Mouse (Mus musculus) neural tube, embryonic 11.5 days (tissue): ENCODE data around the gene Gm5141. TPM values are rescaled to one million over a fixed set of nuclear protein-coding genes. Genes with fewer than 3 reads are reported as not detected.
"Not testable (repeated sequence)": the region's sequence is repeated elsewhere in the genome, so short reads cannot be mapped to it uniquely, and the experiment has no call there.

Source experiments
- ATAC-seq: fragments of 200-750 bp; cut with Nextera tagmentation; 2 replicates; pipeline ENCODE4 v1.8.0; 2017; ENCODE audit warnings: moderate number of reproducible peaks, mild to moderate bottlenecking, moderate TSS enrichment, moderate library complexity; ENCODE audit not compliant: insufficient read depth, low FRiP score, low TSS enrichment
- DNase-seq: peaks from one replicate; pipeline ENCODE4 v3.0.0-alpha.2; 2015; ENCODE audit warnings: low spot score
- H3K27ac ChIP-seq: fragments of 300-500 bp; sonication (generic); 2 replicates; pipeline ENCODE4 v1.5.1; 2014; ENCODE audit warnings: low read depth, mild to moderate bottlenecking, low read length
- H3K27me3 ChIP-seq: fragments of 300-500 bp; sonication (generic); 2 replicates; pipeline ENCODE4 v1.6.1; 2014; ENCODE audit warnings: mild to moderate bottlenecking, low read length, mixed read lengths; ENCODE audit not compliant: control insufficient read depth, insufficient read depth
- H3K36me3 ChIP-seq: fragments of 300-500 bp; sonication (generic); 2 replicates; pipeline ENCODE4 v1.6.1; 2014; ENCODE audit warnings: mild to moderate bottlenecking, low read length, moderate library complexity, mixed read lengths; ENCODE audit not compliant: control insufficient read depth, insufficient read depth
- H3K4me1 ChIP-seq: fragments of 300-500 bp; sonication (generic); 2 replicates; pipeline ENCODE4 v1.6.1; 2014; ENCODE audit warnings: low read length, mixed read lengths; ENCODE audit not compliant: control insufficient read depth, insufficient read depth
- H3K4me2 ChIP-seq: fragments of 300-500 bp; sonication (generic); 2 replicates; pipeline ENCODE4 v1.6.1; 2014; ENCODE audit warnings: low read depth, mild to moderate bottlenecking, moderate library complexity
- H3K4me3 ChIP-seq: fragments of 300-500 bp; sonication (generic); 2 replicates; pipeline ENCODE4 v1.5.1; 2014; ENCODE audit warnings: low read depth, low read length
- H3K9ac ChIP-seq: fragments of 300-500 bp; sonication (generic); 2 replicates; pipeline ENCODE4 v1.6.1; 2014; ENCODE audit warnings: mild to moderate bottlenecking, low read length
- H3K9me3 ChIP-seq: fragments of 300-500 bp; sonication (generic); 2 replicates; pipeline ENCODE4 v1.6.1; 2016; ENCODE audit warnings: low read length; ENCODE audit not compliant: control insufficient read depth
- WGBS: fragments of 180-500 bp; shearing (Covaris S2); extraction: QIAGEN DNeasy Blood & Tissue Kit; methylation state at CpG from one replicate; pipeline ENCODE4 v1.1.7; 2014; 5-methylcytosine and 5-hydroxymethylcytosine counted together
- polyA plus RNA-seq: library from polyadenylated mRNA; unstranded; fragments of >200 nt; fragmentation: Nextera tagmentation; extraction: Ambion mirVana; gene quantifications from 2 replicates; pipeline ENCODE4 v1.2.1, GENCODE M21; 2014

The Gm5141 gene
- polyA plus RNA-seq, result 11.0 and 12.0 TPM in 2 replicates

- not testable (repeated sequence) for H3K9me3 ChIP-seq, H3K27ac ChIP-seq, H3K4me1 ChIP-seq, H3K36me3 ChIP-seq, H3K27me3 ChIP-seq
- Histone ChIP-seq H3K4me2 (peak within 1 kb of the TSS; percentile 64), H3K4me3 (peak within 1 kb of the TSS; percentile 46), H3K9ac (peak within 1 kb of the TSS; percentile 61)
- ATAC-seq (peak; percentile 100), DNase-seq (peak; percentile 57)
- 8% methylated on average over 18 of the region's 23 CpGs for WGBS
Measured at GRCm38 (mm10) chr13:62785199-62786134, at the start of gene Gm5141. Gene Gm5141, minus strand, starts transcription at chr13:62785808.

- no peaks in the 10 kb centered on the region for H3K27me3 ChIP-seq
- H3K4me1 ChIP-seq, result no peaks in the 10 kb centered on the region
- no peak overlapping the region for H3K9ac ChIP-seq
- H3K36me3 ChIP-seq, result no peaks in the 10 kb centered on the region
- no peaks in the 10 kb centered on the region for H3K9me3 ChIP-seq
- no peak overlapping the region for H3K4me2 ChIP-seq
- ATAC-seq (no peak), DNase-seq (no peak)
- H3K4me3 ChIP-seq, result no peak overlapping the region
- no peak overlapping the region for H3K27ac ChIP-seq
- 42% methylated on average over 4 of the region's 4 CpGs for WGBS
Measured at GRCm38 (mm10) chr13:62833341-62833740, 47.7 kb upstream of the Gm5141 start.

GRCm38 (mm10) chr13:62832239-62832638 lies 46.6 kb upstream of the Gm5141 start:
- ATAC-seq (no peak), DNase-seq (no peak)
- Histone ChIP-seq H3K27ac (no peak overlapping the region), H3K27me3 (no peaks in the 10 kb centered on the region), H3K4me2 (no peak overlapping the region), H3K4me3 (no peak overlapping the region), H3K9ac (no peak overlapping the region), H3K36me3 (no peaks in the 10 kb centered on the region), H3K9me3 (no peaks in the 10 kb centered on the region), H3K4me1 (no peaks in the 10 kb centered on the region)
- 87% methylated on average over 2 of the region's 2 CpGs for WGBS

- not testable (repeated sequence) for DNase-seq
- 85% methylated on average over 3 of the region's 3 CpGs for WGBS
Measured at GRCm38 (mm10) chr13:62815705-62816104, 30.1 kb upstream of the Gm5141 start.

GRCm38 (mm10) chr13:62812713-62813112 lies 27.1 kb upstream of the Gm5141 start:
- peak overlapping the region; percentile 51 for H3K4me2 ChIP-seq
- no peaks in the 10 kb centered on the region for H3K36me3 ChIP-seq
- H3K4me1 ChIP-seq, result no peaks in the 10 kb centered on the region
- ATAC-seq (no peak), DNase-seq (peak; percentile 13)
- H3K27ac ChIP-seq, result no peak overlapping the region
- H3K27me3 ChIP-seq, result no peaks in the 10 kb centered on the region
- WGBS, result 11% methylated on average over 28 of the region's 32 CpGs
- H3K9me3 ChIP-seq, result no peaks in the 10 kb centered on the region
- no peak overlapping the region for H3K9ac ChIP-seq
- H3K4me3 ChIP-seq, result peak overlapping the region; percentile 31

More at GRCm38 (mm10) chr13:62815705-62816104, 30.1 kb upstream of the Gm5141 start:
- not testable (repeated sequence) for H3K27me3 ChIP-seq, H3K27ac ChIP-seq, H3K4me2 ChIP-seq, H3K9me3 ChIP-seq, H3K4me3 ChIP-seq, ATAC-seq, H3K4me1 ChIP-seq, H3K36me3 ChIP-seq, H3K9ac ChIP-seq

- H3K9ac ChIP-seq, H3K4me1 ChIP-seq, H3K36me3 ChIP-seq, H3K4me3 ChIP-seq, H3K4me2 ChIP-seq, H3K27me3 ChIP-seq, ATAC-seq, H3K9me3 ChIP-seq, DNase-seq, H3K27ac ChIP-seq: not testable (repeated sequence)
- WGBS, result 93% methylated on average over 6 of the region's 6 CpGs
Measured at GRCm38 (mm10) chr13:62807981-62808380, 22.4 kb upstream of the Gm5141 start.

GRCm38 (mm10) chr13:62786135-62786493 lies 506 bp upstream of the Gm5141 start:
- not testable (repeated sequence) for H3K4me1 ChIP-seq, H3K27ac ChIP-seq, H3K36me3 ChIP-seq, H3K27me3 ChIP-seq, DNase-seq, ATAC-seq, H3K9me3 ChIP-seq
- H3K9ac ChIP-seq, result peak overlapping the region; percentile 47
- H3K4me3 ChIP-seq, result peak overlapping the region; percentile 46
- WGBS, result 61% methylated on average over 2 of the region's 2 CpGs
- H3K4me2 ChIP-seq, result peak overlapping the region; percentile 30

GRCm38 (mm10) chr13:62763806-62764205 lies 21.8 kb downstream of the Gm5141 start:
- H3K4me1 ChIP-seq, ATAC-seq, H3K4me3 ChIP-seq, H3K27ac ChIP-seq, H3K9ac ChIP-seq, H3K27me3 ChIP-seq, DNase-seq, H3K9me3 ChIP-seq, H3K36me3 ChIP-seq, H3K4me2 ChIP-seq: not testable (repeated sequence)
- WGBS, result 65% methylated on average over 2 of the region's 2 CpGs
